In genomic region chr13:37470230-37470907, GRCm38 (mm10) we compare ENCODE assay signal across 19 mouse cellular contexts.
DNase-seq lines count a peak whose midpoint lies in the region; ATAC-seq and TF ChIP-seq lines count a peak whose summit lies in the region.
"Had no signal": no experiment of that assay in that cellular context is flagged by ENCODE, and none has a peak within 500 bp of the region (broad histone marks: within the 10 kb centered on the region; RNA-seq: fewer than 3 reads in every experiment).

No protein-coding gene starts in this region.

- peak overlapping the region; percentile 13; the same call in 1 of the 2 replicates for H3K27ac ChIP-seq in limb, embryonic 15.5 days
- H3K27ac ChIP-seq in limb, embryonic 10.5 days: no peak overlapping the region
- no peak overlapping the region for H3K27ac ChIP-seq in midbrain, postnatal 0 days (ENCODE audit: low read depth, low read length)
- H3K27ac ChIP-seq in midbrain, embryonic 14.5 days (replicated peaks; ENCODE audit: low read depth, low read length): no peak overlapping the region
- H3K27ac ChIP-seq: embryonic facial prominence, embryonic 15.5 days; heart, embryonic 10.5 days; hindbrain, embryonic 12.5 days; kidney, postnatal 0 days; midbrain, embryonic 10.5 days had no signal

- H3K9me3 ChIP-seq in limb, embryonic 15.5 days: no peaks in the 10 kb centered on the region
- no peaks in the 10 kb centered on the region for H3K9me3 ChIP-seq in limb, embryonic 10.5 days (replicated peaks)
- H3K9me3 ChIP-seq in midbrain, postnatal 0 days (ENCODE audit: low read length): no peaks in the 10 kb centered on the region
- no peaks in the 10 kb centered on the region for H3K9me3 ChIP-seq in midbrain, embryonic 14.5 days (ENCODE audit: control insufficient read depth, low read length)
- H3K9me3 ChIP-seq: embryonic facial prominence, embryonic 15.5 days; heart, embryonic 10.5 days; hindbrain, embryonic 12.5 days; midbrain, embryonic 10.5 days had no signal

- 36% methylated on average over 11 of the region's 11 CpGs for WGBS in limb, embryonic 15.5 days
- WGBS in limb, embryonic 10.5 days: 50% methylated on average over 11 of the region's 11 CpGs
- 59% methylated on average over 11 of the region's 11 CpGs for WGBS in midbrain, postnatal 0 days
- 63% methylated on average over 11 of the region's 11 CpGs for WGBS in midbrain, embryonic 14.5 days

- H3K36me3 ChIP-seq in limb, embryonic 15.5 days: no peaks in the 10 kb centered on the region
- H3K36me3 ChIP-seq in limb, embryonic 10.5 days: no peaks in the 10 kb centered on the region
- H3K36me3 ChIP-seq in midbrain, postnatal 0 days (ENCODE audit: insufficient read depth, low read length): no peaks in the 10 kb centered on the region
- H3K36me3 ChIP-seq in midbrain, embryonic 14.5 days (ENCODE audit: control insufficient read depth, insufficient read depth, low read length): no peaks in the 10 kb centered on the region
- H3K36me3 ChIP-seq: embryonic facial prominence, embryonic 15.5 days; heart, embryonic 10.5 days; hindbrain, embryonic 12.5 days; midbrain, embryonic 10.5 days had no signal

- H3K27me3 ChIP-seq in limb, embryonic 15.5 days: no peaks in the 10 kb centered on the region
- H3K27me3 ChIP-seq in limb, embryonic 10.5 days (ENCODE audit: low read depth, poor library complexity, severe bottlenecking): peaks cover 16% of the 10 kb centered on the region
- H3K27me3 ChIP-seq in midbrain, postnatal 0 days (ENCODE audit: insufficient read depth, low read length): no peaks in the 10 kb centered on the region; the same call in 1 of the 2 replicates
- H3K27me3 ChIP-seq in midbrain, embryonic 14.5 days (ENCODE audit: control insufficient read depth, insufficient read depth, low read length): peaks cover 3% of the 10 kb centered on the region; the same call in 1 of the 2 replicates
- H3K27me3 ChIP-seq: embryonic facial prominence, embryonic 15.5 days; hindbrain, embryonic 12.5 days had no signal

- ATAC-seq in limb, embryonic 15.5 days (ENCODE audit: insufficient number of reproducible peaks, low FRiP score, low TSS enrichment, low read depth): no peak
- no peak for ATAC-seq in midbrain, postnatal 0 days (ENCODE audit: low FRiP score)
- ATAC-seq in midbrain, embryonic 14.5 days (ENCODE audit: low FRiP score, low TSS enrichment): no peak
- 0 out of 2 replicates have a peak, but pooled peaks have one; percentile 24 for ATAC-seq in megakaryocyte progenitor cell, adult 5-6 weeks (replicated peaks; ENCODE audit: poor library complexity)

- H3K9ac ChIP-seq in limb, embryonic 15.5 days: no peak overlapping the region
- no peak overlapping the region for H3K9ac ChIP-seq in midbrain, postnatal 0 days (replicated peaks; ENCODE audit: low read length, poor library complexity, severe bottlenecking)
- H3K9ac ChIP-seq in midbrain, embryonic 14.5 days (replicated peaks; ENCODE audit: low read length): no peak overlapping the region
- H3K9ac ChIP-seq: embryonic facial prominence, embryonic 15.5 days; hindbrain, embryonic 12.5 days had no signal

- no peak for TF ChIP-seq CTCF in midbrain, postnatal 0 days (IDR thresholded peaks at IDR 0.05)

- peaks cover 29% of the 10 kb centered on the region for H3K4me1 ChIP-seq in limb, embryonic 15.5 days
- H3K4me1 ChIP-seq in limb, embryonic 10.5 days: peaks cover 20% of the 10 kb centered on the region
- H3K4me1 ChIP-seq in midbrain, postnatal 0 days (ENCODE audit: insufficient read depth, low read length): no peaks in the 10 kb centered on the region; the same call in 1 of the 2 replicates
- no peaks in the 10 kb centered on the region for H3K4me1 ChIP-seq in midbrain, embryonic 14.5 days (ENCODE audit: control insufficient read depth, insufficient read depth, low read length)

- no peak overlapping the region for H3K4me3 ChIP-seq in limb, embryonic 15.5 days
- no peak overlapping the region for H3K4me3 ChIP-seq in limb, embryonic 10.5 days
- H3K4me3 ChIP-seq in midbrain, postnatal 0 days (ENCODE audit: low read depth, low read length): no peak overlapping the region
- no peak overlapping the region for H3K4me3 ChIP-seq in midbrain, embryonic 14.5 days (replicated peaks; ENCODE audit: low read depth, low read length)
- H3K4me3 ChIP-seq: embryonic facial prominence, embryonic 15.5 days; heart, embryonic 10.5 days; hindbrain, embryonic 12.5 days; midbrain, embryonic 10.5 days had no signal

- H3K4me2 ChIP-seq in limb, embryonic 15.5 days: no peak overlapping the region
- no peak overlapping the region for H3K4me2 ChIP-seq in midbrain, postnatal 0 days (ENCODE audit: low read depth, low read length, poor library complexity, severe bottlenecking)
- H3K4me2 ChIP-seq in midbrain, embryonic 14.5 days (ENCODE audit: low read length): no peak overlapping the region
- H3K4me2 ChIP-seq: embryonic facial prominence, embryonic 15.5 days; hindbrain, embryonic 12.5 days had no signal

- DNase-seq in cerebellum, postnatal 10 days: peak; percentile 52 to 66
- no peak for DNase-seq in cerebellum, postnatal 25 days
- DNase-seq in limb, embryonic 10.5 days (ENCODE audit: low spot score): no peak
- peak; percentile 34 for DNase-seq in midbrain, postnatal 0 days (ENCODE audit: low spot score)
- no peak for DNase-seq in midbrain, embryonic 14.5 days
- DNase-seq in right cerebral cortex, postnatal 10 days (ENCODE audit: low spot score in 2 of 2): no peak
- DNase-seq: adrenal gland, adult 8-10 months; cerebellum, adult 9-10 months; heart, postnatal 14 days; liver; spleen, adult 18-20 months; thymus, adult 2 months had no signal

Comparison
In these comparisons a context has a peak if more than half of its experiments do, and no peak if none do; other contexts are left out.
1. DNase-seq: peak in cerebellum, postnatal 10 days (2 of 2) and midbrain, postnatal 0 days (single experiment); none in cerebellum, postnatal 25 days (0 of 2), limb, embryonic 10.5 days (single experiment), midbrain, embryonic 14.5 days (single experiment) and right cerebral cortex, postnatal 10 days (0 of 2).